Mouse (Mus musculus) cerebellum, adult 11 months (tissue): ENCODE results near the gene Apbb2.

Experiments used
- DNase-seq: peaks from one replicate; pipeline ENCODE4 v3.0.0; 2022

Apbb2 gene

DNA sequence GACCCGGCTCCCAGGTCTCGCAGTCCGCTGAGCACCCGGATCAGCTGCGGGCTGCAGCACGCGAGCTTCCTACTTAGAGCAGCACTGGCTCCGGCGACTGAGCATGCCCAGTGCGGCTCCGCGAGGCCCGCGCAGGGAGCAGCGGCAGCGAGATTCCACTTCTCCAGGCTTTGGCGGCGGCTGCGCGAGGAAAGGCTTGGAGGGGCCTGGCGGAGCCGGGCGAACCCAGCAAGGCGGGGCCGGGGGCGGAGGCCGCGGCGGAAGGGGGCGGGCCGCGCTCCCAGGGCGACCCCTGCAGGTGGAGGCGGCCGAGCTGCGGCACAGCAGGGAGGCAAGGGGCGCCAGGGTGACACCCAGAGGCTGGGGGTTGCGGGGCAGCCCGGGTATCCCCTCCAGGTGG, at the start of gene Apbb2:
Apbb2 (minus strand) TSS at position 188 of the 400 bp plus-strand sequence.
- DNase-seq, result peak; percentile 93

DNA sequence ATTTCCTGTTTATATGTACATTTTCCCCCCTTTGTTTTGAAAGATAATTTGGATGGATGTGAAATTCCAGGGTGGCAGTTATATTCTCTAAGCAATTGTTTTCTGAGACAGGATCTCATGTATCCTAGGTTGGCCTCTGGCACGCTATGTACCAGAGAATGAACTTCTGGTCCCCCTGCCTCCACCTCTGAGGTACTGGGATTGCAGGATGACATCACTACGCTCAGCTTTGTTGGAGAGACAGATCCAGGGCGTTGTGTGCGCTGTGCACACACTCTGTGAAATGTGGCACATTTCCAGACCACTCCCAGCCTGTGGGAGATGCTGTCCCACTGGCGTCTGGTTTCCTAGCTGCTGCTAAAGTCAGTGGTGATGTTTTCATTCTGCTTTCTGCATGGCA, 35.6 kb upstream of the Apbb2 start:
- no peak for DNase-seq

DNA sequence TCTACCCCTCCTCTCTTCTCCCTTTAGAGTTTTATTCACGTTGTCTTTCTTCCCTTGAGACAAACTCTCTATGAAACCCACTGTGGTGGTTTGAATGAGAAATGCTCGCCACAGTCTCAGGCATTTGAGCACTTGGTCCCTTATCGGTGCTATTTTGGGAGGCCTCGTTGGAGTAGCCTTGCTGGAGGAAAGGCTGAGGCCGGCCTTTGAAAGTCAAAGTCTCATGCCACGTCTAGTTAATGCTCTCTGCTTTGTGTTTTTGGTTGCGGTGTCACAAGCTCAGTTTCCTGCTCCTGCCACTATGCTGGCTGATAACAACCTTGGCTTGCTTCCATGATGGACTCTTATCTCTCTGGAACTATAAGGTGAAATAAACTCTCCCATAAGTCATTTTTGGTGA, 28.9 kb upstream of the Apbb2 start:
- DNase-seq, result no peak

DNA sequence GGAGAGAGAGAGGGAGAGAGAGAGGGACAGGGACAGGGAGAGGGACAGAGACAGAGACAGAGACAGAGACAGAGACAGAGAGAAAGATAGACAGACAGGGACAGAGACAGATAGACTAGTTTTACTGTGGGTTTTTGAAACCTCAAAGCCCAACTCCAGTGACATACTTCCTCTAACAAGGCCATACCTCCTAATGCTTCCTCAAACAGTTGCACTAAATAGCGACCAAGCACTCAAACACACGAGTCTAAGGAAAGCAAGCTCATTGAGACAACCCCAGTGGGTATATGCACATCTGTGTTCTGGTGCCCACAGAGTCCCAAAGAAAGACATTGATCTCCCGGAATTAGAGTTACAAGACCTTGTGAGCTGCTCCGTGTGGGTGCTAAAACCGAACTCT, 24.7 kb upstream of the Apbb2 start:
- DNase-seq, result no peak

DNA sequence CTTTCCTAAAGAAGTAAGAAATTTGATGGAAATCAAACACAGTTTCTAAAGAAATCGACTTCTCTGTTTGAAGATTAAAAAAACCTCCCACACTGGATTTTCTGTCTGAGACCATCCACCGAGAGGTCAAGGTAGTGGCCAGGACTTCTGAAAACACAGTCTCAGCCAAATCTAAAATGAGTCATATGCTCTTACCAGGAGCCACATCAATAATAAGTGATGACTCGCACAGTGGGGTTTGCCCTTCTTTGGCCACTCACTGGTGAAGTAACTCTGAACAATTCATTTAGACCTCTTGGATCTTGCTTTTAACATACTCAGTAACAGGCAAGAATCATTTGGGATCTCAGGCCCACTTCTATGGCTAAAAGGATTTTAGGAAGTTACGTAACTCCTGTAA, 23.6 kb upstream of the Apbb2 start:
- DNase-seq, result no peak

DNA sequence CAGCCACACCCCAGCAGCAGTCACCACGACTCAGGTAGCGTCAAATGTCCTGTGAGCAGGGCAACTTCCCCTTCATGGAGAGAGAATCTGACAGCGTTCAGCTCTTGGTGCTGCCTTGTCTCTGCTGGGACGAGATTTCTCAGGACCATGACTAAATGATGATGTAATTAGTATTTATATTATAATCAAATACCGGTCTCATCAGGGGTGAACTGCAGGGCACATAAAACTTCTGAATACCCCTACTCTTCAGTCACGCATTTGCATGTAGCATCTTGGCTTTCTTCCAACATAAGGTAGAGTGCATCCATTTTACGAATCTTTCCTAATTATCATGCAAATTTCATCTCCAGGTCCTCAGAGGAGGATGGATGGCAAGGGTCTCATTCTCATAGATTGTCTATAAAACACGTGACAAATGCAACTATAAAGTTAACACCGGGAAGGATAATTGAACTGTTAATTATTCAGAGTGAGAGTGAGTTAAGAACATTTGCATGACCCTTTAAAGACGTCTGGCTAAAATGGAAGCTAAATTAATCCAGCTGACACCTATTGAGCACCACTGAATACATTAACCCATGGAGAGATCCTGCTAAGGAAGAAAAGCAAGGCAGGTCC, 17.0 kb upstream of the Apbb2 start:
- no peak for DNase-seq

DNA sequence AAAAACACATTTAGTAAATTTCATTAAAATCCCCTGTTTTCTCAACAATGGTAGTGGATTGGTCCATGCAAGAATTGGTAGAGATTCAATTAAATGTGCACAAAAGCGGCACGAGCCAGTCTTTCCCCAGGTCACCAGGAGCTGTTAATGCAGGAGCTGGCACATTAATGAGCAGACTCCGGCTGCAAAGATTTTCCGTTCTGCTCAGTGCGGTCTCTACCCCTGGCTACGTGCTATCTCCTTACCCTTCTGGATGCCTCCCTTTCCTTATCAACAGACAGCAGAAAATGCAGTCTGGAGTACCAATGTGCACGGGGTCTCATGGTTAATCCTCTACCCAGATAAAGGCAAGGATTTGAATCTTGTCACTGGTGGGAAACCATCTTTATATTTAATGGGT, 9.2 kb upstream of the Apbb2 start:
- DNase-seq, result no peak

DNA sequence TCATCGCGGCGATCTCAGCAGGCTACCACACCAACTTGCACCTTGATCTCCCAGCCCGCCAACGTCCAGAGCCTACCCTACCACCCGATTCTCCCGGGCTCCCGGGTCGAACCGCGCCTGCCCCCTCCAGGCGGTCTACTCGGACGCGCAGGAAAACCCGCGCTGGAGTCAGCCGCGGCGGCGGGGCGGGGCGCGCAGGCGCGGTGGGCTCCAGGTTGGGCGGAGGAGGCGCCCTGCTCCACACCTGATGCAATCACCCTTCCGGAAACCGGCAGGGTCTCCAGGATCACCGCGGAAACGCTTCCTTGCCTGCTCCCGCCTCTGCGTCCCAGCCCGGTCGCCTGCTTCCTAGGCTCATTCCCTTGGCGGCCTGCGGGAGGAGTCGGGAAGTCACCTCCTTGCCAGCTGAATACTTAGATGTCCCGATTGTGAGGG, 1.6 kb upstream of the Apbb2 start:
- peak; percentile 88 for DNase-seq

DNA sequence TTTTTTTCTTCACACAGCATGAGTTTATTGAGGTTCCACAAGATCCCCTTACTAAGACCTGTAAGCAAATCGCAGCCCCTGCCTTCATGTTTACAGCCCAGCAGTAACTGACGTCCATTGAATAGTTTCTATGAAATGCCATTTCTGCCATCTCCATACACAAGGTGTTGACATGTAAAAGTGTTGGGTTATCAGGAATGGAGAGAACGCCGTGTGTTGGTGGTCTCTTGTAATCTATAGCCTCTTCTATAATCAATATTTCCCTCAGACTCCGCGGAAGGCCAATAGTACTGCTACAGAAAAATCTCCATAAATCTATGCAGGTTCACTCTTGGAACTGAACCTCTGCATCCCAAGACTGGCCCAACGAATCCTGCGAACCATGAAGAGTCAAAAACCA, 1.1 kb upstream of the Apbb2 start:
- DNase-seq, result no peak

DNA sequence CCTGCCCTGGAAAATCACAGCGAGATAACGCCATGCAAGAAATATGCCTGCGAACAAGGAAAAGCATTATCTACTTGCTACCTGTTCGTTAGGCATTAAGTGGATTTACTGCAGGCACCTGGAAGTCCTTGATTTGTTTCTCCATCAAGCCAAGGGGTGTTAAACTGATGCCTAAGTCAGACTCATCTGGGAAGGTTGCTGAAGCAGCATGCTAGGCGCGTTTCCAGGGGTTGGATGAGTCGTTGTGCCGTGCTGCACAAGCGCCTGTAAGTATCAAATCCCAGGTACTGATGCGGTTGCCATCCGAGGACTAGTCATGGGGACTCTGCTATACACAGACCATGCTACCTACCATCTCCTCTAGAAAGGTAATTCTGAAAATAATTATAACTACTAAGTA, 611 bp upstream of the Apbb2 start:
- peak; percentile 38 for DNase-seq

DNA sequence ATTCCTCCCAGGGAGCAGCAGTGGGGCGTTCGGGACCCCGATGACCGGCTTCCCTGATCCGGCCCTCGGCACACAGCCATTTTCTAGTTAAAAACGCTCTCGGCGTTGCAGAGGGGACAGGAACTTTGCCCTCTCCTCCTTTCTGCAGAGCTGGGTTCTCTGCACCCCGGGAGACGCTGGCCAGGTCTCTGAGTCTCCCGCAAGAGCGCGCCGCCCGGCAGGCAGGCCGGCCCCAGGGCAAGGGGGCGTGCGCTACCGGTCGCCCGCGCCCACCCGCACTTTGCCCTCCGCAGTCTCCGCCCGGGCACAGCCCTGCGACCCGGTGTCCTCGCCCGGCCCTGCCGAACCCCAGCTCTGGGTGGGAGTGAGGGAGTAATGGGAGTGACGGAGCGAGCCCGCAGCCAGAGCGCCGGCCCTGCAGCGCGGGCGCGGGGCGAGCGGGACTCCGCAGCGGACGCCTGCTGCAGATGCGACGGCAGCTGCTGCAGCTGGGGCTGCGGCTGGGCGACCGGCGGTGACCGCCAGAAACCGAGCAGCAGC, 593 bp downstream of the Apbb2 start:
- DNase-seq, result peak; percentile 46

DNA sequence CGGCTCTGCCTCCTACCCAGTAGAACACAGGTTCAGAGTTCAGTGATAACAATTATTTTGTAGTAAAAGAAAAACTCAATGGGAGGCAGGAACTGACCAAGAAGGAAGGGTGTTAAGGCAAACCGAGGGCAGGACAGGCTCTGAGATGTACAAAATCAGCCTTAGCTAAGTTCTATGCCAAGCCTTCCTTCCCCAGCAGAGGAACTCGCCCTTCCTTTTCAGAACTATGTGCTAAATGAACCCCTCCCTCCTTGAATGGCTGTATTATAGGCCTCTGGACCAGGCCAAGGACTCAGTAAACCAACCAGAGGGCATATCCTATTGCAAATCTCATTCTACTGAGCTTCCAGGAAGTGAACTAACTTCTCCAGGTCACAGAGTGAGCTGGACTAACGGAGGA, 3.6 kb downstream of the Apbb2 start:
- no peak for DNase-seq

DNA sequence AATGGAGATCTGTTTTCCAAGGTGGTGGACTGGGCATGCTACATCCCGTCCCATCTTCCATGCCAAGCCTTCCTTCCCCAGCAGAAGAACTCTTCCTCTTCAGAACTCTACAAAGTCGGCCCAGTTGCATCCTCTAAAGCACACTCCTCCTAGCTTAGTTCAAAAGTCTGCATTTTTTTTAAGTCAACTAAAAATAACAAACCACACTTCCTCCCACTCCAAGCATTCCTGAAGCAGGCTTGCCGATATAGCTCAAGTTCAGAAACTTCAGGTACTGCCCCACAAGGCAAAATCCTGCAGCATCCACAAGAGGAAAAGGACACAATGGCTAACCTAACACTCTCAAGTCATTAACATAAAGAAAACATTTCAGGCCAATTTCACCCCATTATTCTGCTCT, 4.9 kb downstream of the Apbb2 start:
- no peak for DNase-seq

DNA sequence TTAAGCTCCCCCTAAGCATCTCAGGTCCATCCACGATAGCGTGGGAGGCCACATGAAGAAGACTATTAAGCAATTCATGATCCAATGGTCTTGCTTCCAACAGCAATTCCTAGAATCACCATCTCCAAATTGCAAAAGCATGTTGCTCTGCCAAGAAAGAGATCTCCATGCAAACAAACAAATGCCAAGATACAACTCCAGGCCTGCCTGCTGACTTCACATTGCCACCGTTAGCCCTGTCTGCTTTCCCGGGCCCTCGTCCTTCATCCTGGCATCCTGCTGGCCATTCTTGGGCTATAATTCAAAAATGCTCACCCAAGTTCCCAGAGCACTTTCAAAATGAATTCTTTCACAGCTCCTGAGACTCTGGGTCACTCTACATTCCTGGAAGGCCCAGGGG, 5.6 kb downstream of the Apbb2 start:
- DNase-seq, result no peak

DNA sequence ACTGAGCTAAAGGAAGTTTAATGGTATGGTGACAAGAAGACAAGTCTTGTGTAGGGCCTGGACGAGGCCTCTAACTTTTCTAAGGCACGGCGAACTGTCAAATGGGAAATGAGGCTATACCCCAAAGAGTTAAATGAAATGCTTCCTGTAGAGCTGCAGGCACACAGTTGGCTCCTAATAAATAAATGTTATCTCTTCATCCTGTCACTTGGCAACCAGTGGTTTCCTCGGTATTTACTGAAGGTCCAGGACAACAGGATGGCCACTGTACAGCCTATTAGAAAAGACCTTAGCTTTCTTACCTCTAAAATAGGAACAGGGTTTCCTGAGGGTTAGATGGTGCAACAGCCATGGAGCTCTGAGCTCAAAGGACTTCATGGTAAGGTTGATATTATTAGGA, 6.7 kb downstream of the Apbb2 start:
- DNase-seq, result no peak

DNA sequence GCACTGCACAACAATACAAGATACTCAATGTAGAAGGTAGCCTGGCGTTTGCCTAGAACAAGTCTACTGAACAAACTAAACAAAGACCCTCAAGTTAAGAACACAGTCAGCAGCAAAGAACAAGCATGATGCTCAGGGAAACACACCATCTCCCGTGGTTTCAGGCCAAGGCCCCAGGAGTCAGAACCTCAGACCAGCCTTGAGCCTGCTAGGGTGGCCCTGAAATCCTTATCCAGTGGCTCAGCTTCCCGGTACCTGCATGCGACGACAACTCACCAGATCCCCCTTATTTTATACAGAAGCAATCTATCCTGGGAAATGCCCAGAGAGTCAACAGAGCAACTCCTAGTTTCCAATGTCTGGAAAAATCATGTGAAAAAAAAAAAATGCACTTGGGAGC, 7.2 kb downstream of the Apbb2 start:
- DNase-seq, result no peak

DNA sequence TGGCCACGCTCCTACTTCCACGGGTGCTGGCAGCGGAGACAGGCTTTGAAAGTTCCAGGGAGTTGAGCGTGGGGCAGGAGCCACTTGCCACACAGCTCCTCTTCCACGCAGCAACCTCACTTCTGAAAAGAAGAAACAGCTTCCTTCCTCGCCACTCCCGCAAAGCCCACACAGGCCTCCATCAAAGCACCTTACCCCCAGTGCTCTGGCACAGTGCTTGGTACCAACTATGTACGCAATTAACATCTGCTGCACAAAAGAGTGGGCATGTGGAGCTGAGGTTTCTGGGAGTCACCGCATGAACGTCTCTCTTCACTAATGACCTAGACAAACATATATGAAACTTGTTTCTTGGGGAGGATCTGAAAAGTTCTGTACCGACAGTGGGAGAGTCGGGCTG, 8.3 kb downstream of the Apbb2 start:
- no peak for DNase-seq

DNA sequence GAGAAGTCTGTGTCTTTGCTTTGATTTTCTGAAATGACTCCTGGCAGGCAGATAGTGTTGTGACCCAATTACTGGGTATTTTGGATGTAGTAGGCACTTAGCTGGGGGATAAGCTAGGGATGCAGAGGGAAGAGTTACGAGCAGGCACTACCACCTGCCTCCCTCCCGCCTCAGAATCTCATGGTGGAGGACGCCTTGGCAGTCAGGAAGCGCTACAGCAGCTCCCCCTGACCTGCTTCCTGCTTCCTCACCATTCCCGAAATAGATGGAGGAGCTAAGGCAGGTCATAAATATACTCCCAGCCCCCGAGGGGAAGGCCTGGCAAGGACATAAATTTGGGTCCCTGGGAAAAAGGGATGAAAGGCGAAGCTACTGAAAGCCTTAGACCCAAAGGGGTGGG, 9.3 kb downstream of the Apbb2 start:
- no peak for DNase-seq

DNA sequence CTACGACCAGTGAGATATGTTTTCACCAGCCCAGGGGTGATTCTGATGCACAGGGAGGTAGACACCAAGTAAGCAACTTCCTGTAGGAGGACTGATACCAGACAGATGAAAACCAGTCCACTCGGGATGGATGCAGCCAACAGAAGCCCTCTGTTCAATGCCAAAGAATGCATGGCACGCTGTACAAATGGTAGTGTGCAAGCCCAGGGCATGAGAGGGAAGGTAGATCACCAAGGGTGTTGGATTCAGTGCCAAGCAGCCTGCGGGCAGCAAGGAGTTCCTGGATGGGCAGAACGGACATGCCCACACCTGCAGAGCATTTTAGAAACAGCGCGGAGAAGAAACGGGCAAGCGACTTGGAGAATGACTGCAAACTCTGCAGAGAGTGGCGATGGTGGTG, 10.8 kb downstream of the Apbb2 start:
- DNase-seq, result no peak

DNA sequence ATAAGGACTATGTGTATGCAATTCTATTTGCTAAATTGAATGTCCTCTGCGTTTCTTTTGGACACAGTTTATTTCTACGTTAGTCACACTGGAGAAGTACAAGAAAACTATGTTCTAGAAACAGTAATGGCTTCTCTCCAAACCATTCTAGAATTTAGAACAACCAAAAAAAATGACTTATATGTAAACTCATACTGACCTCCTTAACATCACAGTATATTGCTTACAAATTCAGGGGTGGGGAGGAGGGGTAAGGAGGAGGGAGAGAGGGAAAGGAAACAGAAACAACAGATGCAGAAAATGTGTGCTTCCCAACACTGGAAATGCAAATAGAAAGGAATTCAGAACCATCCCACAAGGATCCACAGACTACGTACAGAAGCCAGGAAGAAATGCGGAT, 11.4 kb downstream of the Apbb2 start:
- no peak for DNase-seq

DNA sequence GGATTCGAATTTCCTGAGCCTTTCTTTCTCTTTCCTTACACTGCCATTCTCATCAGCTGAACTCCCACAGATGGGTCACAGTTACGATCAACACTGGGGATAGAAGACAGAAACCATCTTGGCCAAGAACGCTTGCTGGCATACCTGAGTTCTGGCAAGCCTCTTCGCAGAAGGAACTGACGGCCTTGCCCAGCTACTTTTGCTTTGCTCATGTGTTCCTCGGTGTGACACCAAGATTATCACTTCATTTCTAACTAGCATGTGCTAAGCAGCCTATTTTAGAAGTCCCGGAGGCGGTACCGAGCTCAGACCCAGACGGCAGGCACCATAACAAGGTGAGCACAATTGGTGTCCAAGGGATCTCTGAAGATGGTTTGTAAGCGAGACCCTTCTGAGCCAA, 12.9 kb downstream of the Apbb2 start:
- no peak for DNase-seq

DNA sequence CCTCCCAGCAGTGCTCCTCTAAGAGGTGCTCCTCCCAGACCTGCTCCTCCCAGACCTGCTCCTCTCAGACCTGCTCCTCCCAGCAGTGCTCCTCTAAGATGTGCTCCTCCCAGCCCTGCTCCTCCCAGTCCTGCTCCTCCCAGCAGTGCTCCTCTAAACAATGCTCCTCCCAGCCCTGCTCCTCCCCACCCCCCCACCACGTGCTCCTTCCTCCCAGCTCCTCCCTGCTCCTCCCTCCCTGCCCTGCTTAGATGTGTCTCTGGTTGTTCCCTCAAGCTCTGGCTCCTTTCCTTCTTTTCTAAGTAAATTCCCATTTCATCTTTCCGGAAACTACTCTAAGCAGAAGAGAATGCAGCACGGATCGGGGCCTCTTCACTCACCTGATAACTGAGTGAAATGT, 14.2 kb downstream of the Apbb2 start:
- DNase-seq, result no peak

DNA sequence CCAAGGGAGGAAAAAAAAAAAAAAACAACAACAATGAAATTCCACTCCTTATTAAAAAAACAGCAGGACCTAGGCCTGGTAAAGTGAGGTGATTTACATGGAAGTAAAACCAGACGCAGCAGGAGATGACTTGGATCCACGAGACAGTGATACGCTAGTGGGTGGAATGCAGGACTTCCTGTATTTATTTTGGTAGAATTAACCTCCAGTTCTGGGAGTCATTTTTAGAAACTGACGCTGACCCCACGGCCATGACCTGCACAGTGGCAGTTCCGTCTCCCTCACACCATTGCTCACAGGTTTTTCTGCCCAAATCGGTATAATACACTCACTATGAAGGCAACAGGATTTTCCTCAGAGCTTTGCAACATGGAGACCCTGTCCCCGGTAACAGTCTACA, 14.8 kb downstream of the Apbb2 start:
- DNase-seq, result no peak

DNA sequence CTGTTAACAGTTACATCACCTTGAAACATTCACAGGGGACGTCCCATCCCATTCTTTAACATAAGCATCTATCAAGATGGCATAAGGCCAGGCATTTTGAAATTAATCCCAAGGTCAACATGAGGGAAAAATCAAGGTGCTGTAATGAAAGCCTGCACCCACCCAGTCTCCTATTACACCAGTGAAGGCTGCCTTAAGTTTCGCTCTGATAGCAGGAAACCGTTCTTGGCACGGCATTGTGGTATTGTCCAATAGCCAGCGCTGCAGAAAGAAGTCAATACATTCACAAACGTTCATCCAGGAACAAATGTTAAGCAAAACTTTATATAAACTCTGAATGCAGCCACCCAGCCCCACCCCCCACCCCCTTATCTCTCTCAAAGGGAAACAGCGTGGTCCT, 15.4 kb downstream of the Apbb2 start:
- no peak for DNase-seq

DNA sequence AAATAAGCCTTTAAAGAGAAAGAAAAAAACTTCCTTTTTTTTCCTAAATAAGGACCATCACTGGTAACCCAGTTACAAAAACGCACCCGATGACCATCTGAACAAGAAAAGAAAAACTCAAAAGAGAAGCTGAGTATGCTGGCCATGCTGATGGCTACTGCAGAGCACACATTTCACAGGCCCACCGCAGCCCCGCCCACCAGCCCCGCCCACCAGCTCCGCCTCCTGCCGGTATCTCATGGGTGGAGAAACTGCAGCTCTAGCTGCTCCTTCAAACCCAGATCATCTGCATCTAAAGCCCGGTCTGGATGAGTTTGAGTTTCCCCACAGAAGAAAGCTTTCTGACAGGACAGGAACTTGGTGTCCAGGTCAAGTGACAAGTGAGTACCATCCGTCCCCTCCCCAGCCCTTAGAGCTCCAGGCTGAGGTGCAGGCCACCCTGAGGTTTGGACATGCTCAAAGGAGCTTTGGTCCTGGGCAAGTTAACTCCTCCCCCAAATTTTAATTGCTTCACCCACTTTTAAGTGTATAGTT, 16.2 kb downstream of the Apbb2 start:
- DNase-seq, result no peak
